Mouse (Mus musculus) kidney, embryonic 14.5 days (tissue): Measurements from ENCODE around the gene Grm5. TPM values are rescaled to one million over a fixed set of nuclear protein-coding genes. Genes with fewer than 3 reads are reported as not detected.

ENCODE experiments used
- ATAC-seq: fragments of 200-750 bp; cut with Nextera tagmentation; 2 replicates; pipeline ENCODE4 v1.8.0; 2017; ENCODE audit warnings: moderate number of reproducible peaks, mild to moderate bottlenecking, moderate TSS enrichment, moderate library complexity; ENCODE audit not compliant: low FRiP score, low TSS enrichment
- H3K27ac ChIP-seq: fragments of 300-500 bp; sonication (generic); 2 replicates; pipeline ENCODE4 v1.5.1; 2014; ENCODE audit warnings: low read depth, mild to moderate bottlenecking, low read length, moderate library complexity, mixed read lengths
- H3K27me3 ChIP-seq: fragments of 300-500 bp; sonication (generic); 2 replicates; pipeline ENCODE4 v1.6.1; 2014; ENCODE audit warnings: mild to moderate bottlenecking, low read length; ENCODE audit not compliant: control insufficient read depth, insufficient read depth
- H3K36me3 ChIP-seq: fragments of 300-500 bp; sonication (generic); 2 replicates; pipeline ENCODE4 v1.6.1; 2014; ENCODE audit warnings: low read length, mixed read lengths; ENCODE audit not compliant: control insufficient read depth, insufficient read depth
- H3K4me1 ChIP-seq: fragments of 300-500 bp; sonication (generic); 2 replicates; pipeline ENCODE4 v1.6.1; 2014; ENCODE audit warnings: low read length, mixed read lengths; ENCODE audit not compliant: control insufficient read depth, insufficient read depth
- H3K4me2 ChIP-seq: fragments of 300-500 bp; sonication (generic); replicated peaks from 2 replicates; pipeline ENCODE4 v1.6.1; 2014; ENCODE audit warnings: low read depth, mild to moderate bottlenecking, low read length
- H3K4me3 ChIP-seq: fragments of 300-500 bp; sonication (generic); 2 replicates; pipeline ENCODE4 v1.5.1; 2014; ENCODE audit warnings: mild to moderate bottlenecking, low read length
- H3K9ac ChIP-seq: fragments of 300-500 bp; sonication (generic); 2 replicates; pipeline ENCODE4 v1.6.1; 2014; ENCODE audit warnings: low read depth, mild to moderate bottlenecking, low read length, moderate library complexity
- H3K9me3 ChIP-seq: fragments of 300-500 bp; sonication (generic); 2 replicates; pipeline ENCODE4 v1.6.1; 2016; ENCODE audit warnings: low read length; ENCODE audit not compliant: control insufficient read depth
- WGBS: fragments of 180-500 bp; shearing (Covaris S2); extraction: QIAGEN DNeasy Blood & Tissue Kit; methylation state at CpG from one replicate; pipeline ENCODE4 v1.1.7; 2014; 5-methylcytosine and 5-hydroxymethylcytosine counted together
- polyA plus RNA-seq: library from polyadenylated mRNA; unstranded; fragments of >200 nt; fragmentation: Nextera tagmentation; extraction: Ambion mirVana; gene quantifications from 2 replicates; pipeline ENCODE4 v1.2.1, GENCODE M21; 2014

Gene Grm5
- polyA plus RNA-seq, 1 experiment from 2014 or later, result not detected

GRCm38 (mm10) chr7:87793896-87794295 lies 209.9 kb downstream of the Grm5 start:
- ATAC-seq, result no peak
- no peaks in the 10 kb centered on the region for H3K4me1 ChIP-seq
- H3K36me3 ChIP-seq, result no peaks in the 10 kb centered on the region
- no peak overlapping the region for H3K4me2 ChIP-seq
- 82% methylated on average over 4 of the region's 4 CpGs for WGBS
- H3K4me3 ChIP-seq, result no peak overlapping the region
- H3K9ac ChIP-seq, result no peak overlapping the region
- no peak overlapping the region for H3K27ac ChIP-seq
- no peaks in the 10 kb centered on the region for H3K27me3 ChIP-seq
- H3K9me3 ChIP-seq, result no peaks in the 10 kb centered on the region

GRCm38 (mm10) chr7:87824898-87825297 lies 240.9 kb downstream of the Grm5 start:
- no peak overlapping the region for H3K27ac ChIP-seq
- H3K9me3 ChIP-seq, result no peaks in the 10 kb centered on the region
- no peak for ATAC-seq
- H3K4me2 ChIP-seq, result no peak overlapping the region
- no peak overlapping the region for H3K4me3 ChIP-seq
- H3K9ac ChIP-seq, result no peak overlapping the region
- no peaks in the 10 kb centered on the region for H3K36me3 ChIP-seq
- no peaks in the 10 kb centered on the region for H3K4me1 ChIP-seq
- H3K27me3 ChIP-seq, result no peaks in the 10 kb centered on the region
- 68% methylated on average over 1 of the region's 1 CpGs for WGBS

GRCm38 (mm10) chr7:87834669-87835068 lies 250.7 kb downstream of the Grm5 start:
- WGBS, result 82% methylated on average over 4 of the region's 4 CpGs
- ATAC-seq, result no peak
- H3K9ac ChIP-seq, result no peak overlapping the region

GRCm38 (mm10) chr7:87838579-87838978 lies 254.6 kb downstream of the Grm5 start:
- WGBS, result 90% methylated on average over 1 of the region's 1 CpGs
- ATAC-seq, result no peak
- H3K4me2 ChIP-seq, result no peak overlapping the region
- no peak overlapping the region for H3K9ac ChIP-seq
- no peak overlapping the region for H3K27ac ChIP-seq
- H3K4me1 ChIP-seq, result no peaks in the 10 kb centered on the region
- no peaks in the 10 kb centered on the region for H3K36me3 ChIP-seq
- H3K4me3 ChIP-seq, result no peak overlapping the region
- H3K9me3 ChIP-seq, result no peaks in the 10 kb centered on the region
- no peaks in the 10 kb centered on the region for H3K27me3 ChIP-seq

More at GRCm38 (mm10) chr7:87834669-87835068, 250.7 kb downstream of the Grm5 start:
- H3K27me3 ChIP-seq, result no peaks in the 10 kb centered on the region
- no peak overlapping the region for H3K4me3 ChIP-seq
- H3K27ac ChIP-seq, result no peak overlapping the region
- no peaks in the 10 kb centered on the region for H3K4me1 ChIP-seq
- H3K9me3 ChIP-seq, result no peaks in the 10 kb centered on the region
- H3K36me3 ChIP-seq, result no peaks in the 10 kb centered on the region
- H3K4me2 ChIP-seq, result no peak overlapping the region

- H3K9ac ChIP-seq, result no peak overlapping the region
- no peak overlapping the region for H3K4me2 ChIP-seq
- no peaks in the 10 kb centered on the region for H3K4me1 ChIP-seq
- H3K27me3 ChIP-seq, result no peaks in the 10 kb centered on the region
- H3K9me3 ChIP-seq, result no peaks in the 10 kb centered on the region
- no peak overlapping the region for H3K27ac ChIP-seq
- H3K36me3 ChIP-seq, result no peaks in the 10 kb centered on the region
- H3K4me3 ChIP-seq, result no peak overlapping the region
- ATAC-seq, result no peak
Observed at GRCm38 (mm10) chr7:87843496-87843895, 259.5 kb downstream of the Grm5 start.

- H3K4me3 ChIP-seq, result no peak overlapping the region
- ATAC-seq, result no peak
- no peaks in the 10 kb centered on the region for H3K4me1 ChIP-seq
- H3K9ac ChIP-seq, result no peak overlapping the region
- H3K27me3 ChIP-seq, result no peaks in the 10 kb centered on the region
- H3K27ac ChIP-seq, result no peak overlapping the region
- H3K36me3 ChIP-seq, result no peaks in the 10 kb centered on the region
- H3K9me3 ChIP-seq, result no peaks in the 10 kb centered on the region
- H3K4me2 ChIP-seq, result no peak overlapping the region
Observed at GRCm38 (mm10) chr7:87846082-87846481, 262.1 kb downstream of the Grm5 start.

GRCm38 (mm10) chr7:87925956-87926355 lies 342.0 kb downstream of the Grm5 start:
- Histone ChIP-seq H3K36me3 (no peaks in the 10 kb centered on the region), H3K4me1 (no peaks in the 10 kb centered on the region), H3K4me2 (no peak overlapping the region), H3K9ac (no peak overlapping the region), H3K27ac (no peak overlapping the region), H3K9me3 (no peaks in the 10 kb centered on the region), H3K27me3 (no peaks in the 10 kb centered on the region), H3K4me3 (no peak overlapping the region)
- WGBS, result 71% methylated on average over 5 of the region's 5 CpGs
- ATAC-seq, result no peak

- WGBS, result 85% methylated on average over 1 of the region's 1 CpGs
Observed at GRCm38 (mm10) chr7:87937415-87937814, 353.4 kb downstream of the Grm5 start.

GRCm38 (mm10) chr7:87938265-87938664 lies 354.3 kb downstream of the Grm5 start:
- Histone ChIP-seq H3K27ac (no peak overlapping the region), H3K27me3 (no peaks in the 10 kb centered on the region), H3K4me3 (no peak overlapping the region), H3K9ac (no peak overlapping the region), H3K36me3 (no peaks in the 10 kb centered on the region), H3K4me1 (no peaks in the 10 kb centered on the region), H3K9me3 (no peaks in the 10 kb centered on the region), H3K4me2 (no peak overlapping the region)
- 41% methylated on average over 5 of the region's 5 CpGs for WGBS
- ATAC-seq, result no peak

More at GRCm38 (mm10) chr7:87937415-87937814, 353.4 kb downstream of the Grm5 start:
- no peak overlapping the region for H3K4me3 ChIP-seq
- no peaks in the 10 kb centered on the region for H3K4me1 ChIP-seq
- H3K27me3 ChIP-seq, result no peaks in the 10 kb centered on the region
- H3K36me3 ChIP-seq, result no peaks in the 10 kb centered on the region
- H3K27ac ChIP-seq, result no peak overlapping the region
- H3K9me3 ChIP-seq, result no peaks in the 10 kb centered on the region
- H3K4me2 ChIP-seq, result no peak overlapping the region
- no peak overlapping the region for H3K9ac ChIP-seq
- no peak for ATAC-seq

- 97% methylated on average over 1 of the region's 1 CpGs for WGBS
- Histone ChIP-seq H3K4me3 (no peak overlapping the region), H3K4me2 (no peak overlapping the region), H3K9ac (no peak overlapping the region), H3K9me3 (no peaks in the 10 kb centered on the region), H3K27me3 (no peaks in the 10 kb centered on the region), H3K36me3 (no peaks in the 10 kb centered on the region), H3K4me1 (no peaks in the 10 kb centered on the region), H3K27ac (no peak overlapping the region)
- ATAC-seq, result no peak
Observed at GRCm38 (mm10) chr7:87950205-87950604, 366.2 kb downstream of the Grm5 start.
